ENCODE assay signal across 29 mouse cellular contexts in the genomic region with DNA sequence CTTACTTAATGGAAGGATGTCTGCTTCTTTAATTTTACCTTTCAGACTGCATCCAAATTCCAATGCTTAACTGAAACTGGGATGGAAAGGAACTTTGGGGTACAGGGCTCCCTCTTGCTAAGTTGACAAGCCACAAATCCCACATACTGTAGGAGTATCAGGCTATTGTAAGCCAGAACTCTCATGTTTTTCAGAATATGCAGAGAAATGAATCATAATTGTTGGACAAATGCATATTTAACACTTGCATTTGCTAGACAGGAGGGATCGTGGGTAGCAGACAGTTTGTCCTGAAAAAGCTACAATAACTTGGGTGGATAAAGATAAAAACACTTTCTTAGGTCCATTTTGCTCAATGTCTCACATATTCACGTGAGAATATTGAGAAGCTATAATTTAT. TPM values are rescaled to one million over a fixed set of nuclear protein-coding genes. Genes with fewer than 3 reads are reported as not detected.
DNase-seq lines count a peak whose midpoint lies in the region; ATAC-seq and TF ChIP-seq lines count a peak whose summit lies in the region.
"Had no signal": no experiment of that assay in that cellular context is flagged by ENCODE, and none has a peak within 500 bp of the region (broad histone marks: within the 10 kb centered on the region; RNA-seq: fewer than 3 reads in every experiment).

No protein-coding gene starts in this region.

- ATAC-seq in frontal cortex, adult (ENCODE audit: low TSS enrichment): peak; percentile 97
- ATAC-seq: activated CD4-positive, CD25-positive, alpha-beta regulatory T cell, adult 4 months; CD4-positive, CD25-positive, alpha-beta regulatory T cell, adult 4 months; forebrain, embryonic 14.5 days; Patski had no signal

- no peak overlapping the region for H3K4me3 ChIP-seq in layer of hippocampus, adult 2 months
- H3K4me3 ChIP-seq: embryonic facial prominence, embryonic 13.5 days; embryonic facial prominence, embryonic 15.5 days; erythroblast, embryonic 14.5 days; forebrain, embryonic 10.5 days; forebrain, embryonic 12.5 days had no signal

- no peak for TF ChIP-seq CTCF in layer of hippocampus, adult 2 months (conservative IDR thresholded peaks at IDR 0.05)

- H3K27ac ChIP-seq in layer of hippocampus, adult 2 months: peak overlapping the region; percentile 11; the same call in 1 of the 2 replicates
- H3K27ac ChIP-seq: embryonic facial prominence, embryonic 13.5 days; embryonic facial prominence, embryonic 15.5 days; forebrain, embryonic 10.5 days; forebrain, embryonic 12.5 days had no signal

- no peak for DNase-seq in frontal cortex, postnatal 14 days (ENCODE audit: low spot score in 2 of 2)
- DNase-seq in layer of hippocampus, adult 2 months (ENCODE audit: low spot score in 2 of 2): no peak
- no peak for DNase-seq in layer of hippocampus, postnatal 14 days (ENCODE audit: low spot score in 2 of 2)
- DNase-seq in right cerebral cortex, adult 18-20 months: peak; percentile 8
- no peak for DNase-seq in right cerebral cortex, postnatal 10 days (ENCODE audit: low spot score in 2 of 2)
- no peak for DNase-seq in urinary bladder, postnatal 10 days (ENCODE audit: low spot score)
- DNase-seq: adrenal gland, adult 8-10 months; adrenal gland, postnatal 14 days; adrenal gland, postnatal 36 days; B cell, adult 2 months; cerebellum, adult 11 months; cerebellum, adult 18-20 months; cerebellum, adult 8-10 months; cerebellum, adult 9-11 months; cerebellum, postnatal 14 days; cerebellum, postnatal 36 days; embryo, embryonic 11 days had no signal

RNA-seq across cellular contexts. Expression of a gene that starts 37.7 kb away (rescaled TPM):
- 10 to 100 TPM; 46.7 to 47.7 TPM for total RNA-seq in layer of hippocampus, adult 2 months (2021)
- 10 to 100 TPM; 43.7 to 44.9 TPM for total RNA-seq in layer of hippocampus, postnatal 14 days (2021)
- total RNA-seq: CH12.LX; common myeloid progenitor, adult 5-6 weeks had no signal
